Mouse (Mus musculus): Measurements from ENCODE around the gene Arid3c. TPM values are rescaled to one million over a fixed set of nuclear protein-coding genes. Genes with fewer than 3 reads are reported as not detected.

Arid3c gene
- polyA plus RNA-seq, 1 experiment from 2014 or later, result not detected

DNA sequence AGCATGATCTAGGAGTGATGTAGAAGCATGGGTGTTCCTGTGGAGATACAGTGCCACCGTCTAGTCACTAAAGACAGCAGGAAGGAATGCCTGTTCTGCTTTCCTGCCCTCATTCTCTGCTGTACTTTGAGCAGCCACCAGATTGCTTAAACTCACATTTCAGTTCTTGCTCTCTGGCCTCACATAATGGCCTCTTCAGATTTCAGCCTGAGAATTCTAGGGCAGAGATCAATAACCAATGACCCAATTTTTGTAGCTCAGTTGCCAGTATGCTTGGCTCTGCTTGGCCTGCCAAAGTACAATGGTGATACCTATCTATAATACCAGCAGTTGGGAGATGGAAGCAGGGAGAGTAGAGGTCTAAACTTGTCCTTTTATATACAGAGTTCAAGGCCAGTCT lies 14.1 kb upstream of the Arid3c start:
- ATAC-seq (ENCODE audit: insufficient number of reproducible peaks, insufficient read depth, low FRiP score, low read depth), result no peak
- Histone ChIP-seq H3K36me3 (ENCODE audit: control insufficient read depth, insufficient read depth, low read length) (no peaks in the 10 kb centered on the region), H3K9ac (ENCODE audit: low read length) (no peak overlapping the region), H3K27ac (replicated peaks in 1 of 2; ENCODE audit: control insufficient read depth in 1 of 2, insufficient read depth in 1 of 2, low read depth in 2 of 2, low read length in 2 of 2) (no peak overlapping the region), H3K4me2 (ENCODE audit: low read length) (no peak overlapping the region), H3K27me3 (ENCODE audit: control insufficient read depth, insufficient read depth, low read length) (no peaks in the 10 kb centered on the region), H3K4me3 (ENCODE audit: control insufficient read depth in 1 of 2, insufficient read depth in 1 of 2, low read depth in 1 of 2, low read length in 2 of 2) (no peak overlapping the region), H3K9me3 (ENCODE audit: control insufficient read depth, low read length) (peaks cover 7% of the 10 kb centered on the region; the same call in 1 of the 2 replicates), H3K4me1 (ENCODE audit: control insufficient read depth in 2 of 2, insufficient read depth in 2 of 2, low read length in 2 of 2) (peaks cover 3 to 6% of the 10 kb centered on the region in 2 experiments)
- 68% methylated on average over 1 of the region's 1 CpGs for WGBS

DNA sequence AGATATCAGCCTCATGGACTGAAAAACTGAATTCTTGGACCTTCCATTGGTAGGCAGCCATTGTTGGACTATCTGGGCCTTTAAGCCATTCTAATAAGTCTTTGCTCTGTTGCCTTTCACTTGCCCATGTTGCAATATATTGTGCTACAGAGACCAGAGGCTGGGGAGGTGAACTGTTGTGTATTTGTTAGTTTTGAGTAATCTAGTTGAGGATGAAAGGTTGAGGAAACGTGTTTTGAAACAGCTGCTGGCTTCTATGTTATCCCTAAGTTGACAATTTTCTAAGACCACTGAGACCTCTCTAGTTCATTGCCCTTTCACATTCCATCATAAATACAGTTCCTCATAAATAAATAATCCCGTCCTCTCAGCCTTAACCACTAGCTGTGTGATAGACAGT lies 13.2 kb upstream of the Arid3c start:
- Histone ChIP-seq H3K27me3 (ENCODE audit: control insufficient read depth, insufficient read depth, low read length) (no peaks in the 10 kb centered on the region), H3K9ac (ENCODE audit: low read length) (no peak overlapping the region), H3K4me2 (ENCODE audit: low read length) (no peak overlapping the region), H3K4me1 (ENCODE audit: control insufficient read depth in 2 of 2, insufficient read depth in 2 of 2, low read length in 2 of 2) (peaks cover 4 to 10% of the 10 kb centered on the region in 2 experiments), H3K27ac (replicated peaks in 1 of 2; ENCODE audit: control insufficient read depth in 1 of 2, insufficient read depth in 1 of 2, low read depth in 2 of 2, low read length in 2 of 2) (no peak overlapping the region), H3K4me3 (ENCODE audit: control insufficient read depth in 1 of 2, insufficient read depth in 1 of 2, low read depth in 1 of 2, low read length in 2 of 2) (no peak overlapping the region), H3K36me3 (ENCODE audit: control insufficient read depth, insufficient read depth, low read length) (peaks cover 3% of the 10 kb centered on the region), H3K9me3 (ENCODE audit: control insufficient read depth, low read length) (peaks cover 7% of the 10 kb centered on the region; the same call in 1 of the 2 replicates)
- ATAC-seq (ENCODE audit: insufficient number of reproducible peaks, insufficient read depth, low FRiP score, low read depth), result no peak
- 62% methylated on average over 2 of the region's 2 CpGs for WGBS

DNA sequence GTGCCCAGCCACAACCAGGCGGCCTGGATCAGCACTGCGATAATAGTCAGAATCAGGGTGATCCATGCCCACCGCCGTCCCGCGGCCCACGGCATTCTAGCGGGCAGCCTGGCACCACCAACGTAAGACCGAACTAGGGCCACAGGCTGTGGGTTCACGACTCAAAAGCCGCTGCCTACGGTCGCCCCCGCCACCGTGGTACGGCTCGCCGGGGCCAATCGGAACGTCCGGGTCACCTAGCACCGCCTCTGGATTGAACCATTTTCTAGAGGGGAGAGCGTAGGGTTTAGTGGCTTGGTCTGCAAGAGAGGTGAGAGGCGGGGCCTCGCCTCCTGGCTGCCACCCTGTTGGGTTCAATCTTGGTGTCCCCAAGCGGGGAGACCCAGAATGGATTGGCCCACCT lies 10.2 kb upstream of the Arid3c start:
- H3K9me3 ChIP-seq (ENCODE audit: control insufficient read depth, low read length), result peaks cover 4% of the 10 kb centered on the region; the same call in 1 of the 2 replicates
- peak; percentile 93 for ATAC-seq (ENCODE audit: insufficient number of reproducible peaks, insufficient read depth, low FRiP score, low read depth)
- H3K9ac ChIP-seq (ENCODE audit: low read length), result peak overlapping the region; percentile 87
- H3K27me3 ChIP-seq (ENCODE audit: control insufficient read depth, insufficient read depth, low read length), result no peaks in the 10 kb centered on the region
- WGBS, result under 1% methylated on average over 27 of the region's 27 CpGs
- peak overlapping the region; percentile 82 to 95 for H3K27ac ChIP-seq (replicated peaks in 1 of 2; ENCODE audit: control insufficient read depth in 1 of 2, insufficient read depth in 1 of 2, low read depth in 2 of 2, low read length in 2 of 2)
- peaks cover 4 to 10% of the 10 kb centered on the region in 2 experiments for H3K4me1 ChIP-seq (ENCODE audit: control insufficient read depth in 2 of 2, insufficient read depth in 2 of 2, low read length in 2 of 2)
- peak overlapping the region; percentile 98 for H3K4me2 ChIP-seq (ENCODE audit: low read length)
- peak overlapping the region; percentile 66 to 98 for H3K4me3 ChIP-seq (ENCODE audit: control insufficient read depth in 1 of 2, insufficient read depth in 1 of 2, low read depth in 1 of 2, low read length in 2 of 2)
- H3K36me3 ChIP-seq (ENCODE audit: control insufficient read depth, insufficient read depth, low read length), result peaks cover 14% of the 10 kb centered on the region

DNA sequence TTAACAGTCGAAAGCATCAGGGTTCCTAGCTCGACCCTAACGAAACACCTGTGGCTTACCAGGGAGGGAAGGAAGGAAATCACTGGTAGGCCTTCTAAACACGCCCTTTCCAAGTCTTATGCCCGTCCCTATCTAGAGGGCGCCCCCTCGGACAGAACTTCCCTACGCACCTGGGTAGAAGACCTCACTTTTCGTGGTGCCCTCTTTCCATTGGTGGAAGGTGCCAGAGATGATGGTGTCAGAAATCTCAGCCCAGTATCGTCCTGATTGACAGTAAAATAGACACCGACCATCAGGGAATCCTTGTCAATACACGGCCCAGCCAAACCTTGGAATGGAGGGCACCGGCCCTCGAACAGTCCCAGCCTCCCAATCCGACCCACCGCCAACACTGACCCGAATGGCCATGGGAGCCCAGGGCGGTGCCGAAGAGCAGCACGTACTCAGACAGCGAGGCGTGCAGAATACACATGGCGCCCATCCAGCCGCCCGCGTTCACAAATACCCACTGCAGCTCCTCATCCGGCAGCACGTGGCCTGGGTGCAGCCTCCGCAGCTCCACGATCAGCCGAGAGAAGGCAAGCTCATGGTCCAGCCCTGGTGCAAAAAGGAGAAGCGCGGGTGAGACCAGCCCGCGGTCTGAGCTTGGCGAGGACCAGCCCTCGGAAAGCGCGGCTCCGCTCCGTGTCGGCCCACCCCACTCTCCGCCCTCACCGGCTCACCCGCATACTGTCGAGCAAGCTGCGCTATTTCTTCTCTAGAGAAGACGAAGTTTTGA lies 9.6 kb upstream of the Arid3c start:
- Histone ChIP-seq H3K27ac (replicated peaks in 1 of 2; ENCODE audit: control insufficient read depth in 1 of 2, insufficient read depth in 1 of 2, low read depth in 2 of 2, low read length in 2 of 2) (peak overlapping the region; percentile 82 to 95), H3K4me1 (ENCODE audit: control insufficient read depth in 2 of 2, insufficient read depth in 2 of 2, low read length in 2 of 2) (peaks cover 4 to 10% of the 10 kb centered on the region in 2 experiments), H3K36me3 (ENCODE audit: control insufficient read depth, insufficient read depth, low read length) (peaks cover 14% of the 10 kb centered on the region), H3K4me3 (ENCODE audit: control insufficient read depth in 1 of 2, insufficient read depth in 1 of 2, low read depth in 1 of 2, low read length in 2 of 2) (peak overlapping the region; percentile 66 to 98), H3K27me3 (ENCODE audit: control insufficient read depth, insufficient read depth, low read length) (no peaks in the 10 kb centered on the region), H3K9ac (ENCODE audit: low read length) (peak overlapping the region; percentile 87), H3K4me2 (ENCODE audit: low read length) (peak overlapping the region; percentile 98), H3K9me3 (ENCODE audit: control insufficient read depth, low read length) (no peaks in the 10 kb centered on the region)
- peak; percentile 62 for ATAC-seq (ENCODE audit: insufficient number of reproducible peaks, insufficient read depth, low FRiP score, low read depth)
- 2% methylated on average over 48 of the region's 48 CpGs for WGBS

DNA sequence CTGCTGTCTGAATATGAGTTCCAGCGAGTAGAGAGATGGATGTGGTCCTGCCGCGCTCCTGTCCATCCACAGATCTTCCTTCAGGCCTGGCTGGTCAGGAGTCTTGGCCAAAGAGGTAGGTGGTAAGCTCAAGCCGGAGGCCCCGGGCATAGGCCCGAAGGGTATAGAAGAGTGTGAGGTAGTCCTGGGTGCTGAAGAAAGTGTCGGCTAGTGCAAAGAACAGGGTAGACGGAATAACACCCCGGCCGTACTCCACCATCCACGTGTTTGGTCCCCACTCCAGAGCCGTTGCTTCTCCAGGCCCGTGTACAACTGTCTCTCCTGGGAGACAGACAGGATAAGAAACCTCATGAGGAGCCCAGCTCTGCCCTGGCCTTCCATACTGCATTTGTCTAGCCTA lies 8.3 kb upstream of the Arid3c start:
- H3K36me3 ChIP-seq (ENCODE audit: control insufficient read depth, insufficient read depth, low read length), result peaks cover 14% of the 10 kb centered on the region
- ATAC-seq (ENCODE audit: insufficient number of reproducible peaks, insufficient read depth, low FRiP score, low read depth), result no peak
- H3K4me2 ChIP-seq (ENCODE audit: low read length), result no peak overlapping the region
- peaks cover 4 to 10% of the 10 kb centered on the region in 2 experiments for H3K4me1 ChIP-seq (ENCODE audit: control insufficient read depth in 2 of 2, insufficient read depth in 2 of 2, low read length in 2 of 2)
- WGBS, result 90% methylated on average over 13 of the region's 13 CpGs
- H3K27me3 ChIP-seq (ENCODE audit: control insufficient read depth, insufficient read depth, low read length), result no peaks in the 10 kb centered on the region
- H3K9ac ChIP-seq (ENCODE audit: low read length), result no peak overlapping the region
- no peak overlapping the region for H3K27ac ChIP-seq (replicated peaks in 1 of 2; ENCODE audit: control insufficient read depth in 1 of 2, insufficient read depth in 1 of 2, low read depth in 2 of 2, low read length in 2 of 2)
- no peaks in the 10 kb centered on the region; the same call in 1 of the 2 replicates for H3K9me3 ChIP-seq (ENCODE audit: control insufficient read depth, low read length)
- no peak overlapping the region for H3K4me3 ChIP-seq (ENCODE audit: control insufficient read depth in 1 of 2, insufficient read depth in 1 of 2, low read depth in 1 of 2, low read length in 2 of 2)

DNA sequence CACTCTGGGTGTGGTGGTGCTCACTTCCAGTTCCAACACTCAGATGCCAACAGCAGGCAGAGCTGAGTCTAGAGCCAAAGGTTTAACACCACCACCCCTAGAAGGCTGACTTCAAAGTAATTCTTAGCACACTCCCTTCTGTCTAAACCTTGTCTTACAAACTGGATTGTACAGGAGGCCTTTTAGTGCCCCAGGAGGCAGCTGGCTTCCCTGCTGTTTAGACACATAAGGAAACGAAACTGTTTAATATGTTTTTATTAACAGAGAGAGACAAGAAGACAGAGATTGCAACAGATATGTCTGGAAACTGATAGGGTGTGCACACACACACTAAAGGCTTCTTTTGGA lies 7.3 kb upstream of the Arid3c start:
- ATAC-seq (ENCODE audit: insufficient number of reproducible peaks, insufficient read depth, low FRiP score, low read depth), result no peak
- no peak overlapping the region for H3K27ac ChIP-seq (replicated peaks in 1 of 2; ENCODE audit: control insufficient read depth in 1 of 2, insufficient read depth in 1 of 2, low read depth in 2 of 2, low read length in 2 of 2)
- WGBS, result 74% methylated on average over 1 of the region's 1 CpGs

DNA sequence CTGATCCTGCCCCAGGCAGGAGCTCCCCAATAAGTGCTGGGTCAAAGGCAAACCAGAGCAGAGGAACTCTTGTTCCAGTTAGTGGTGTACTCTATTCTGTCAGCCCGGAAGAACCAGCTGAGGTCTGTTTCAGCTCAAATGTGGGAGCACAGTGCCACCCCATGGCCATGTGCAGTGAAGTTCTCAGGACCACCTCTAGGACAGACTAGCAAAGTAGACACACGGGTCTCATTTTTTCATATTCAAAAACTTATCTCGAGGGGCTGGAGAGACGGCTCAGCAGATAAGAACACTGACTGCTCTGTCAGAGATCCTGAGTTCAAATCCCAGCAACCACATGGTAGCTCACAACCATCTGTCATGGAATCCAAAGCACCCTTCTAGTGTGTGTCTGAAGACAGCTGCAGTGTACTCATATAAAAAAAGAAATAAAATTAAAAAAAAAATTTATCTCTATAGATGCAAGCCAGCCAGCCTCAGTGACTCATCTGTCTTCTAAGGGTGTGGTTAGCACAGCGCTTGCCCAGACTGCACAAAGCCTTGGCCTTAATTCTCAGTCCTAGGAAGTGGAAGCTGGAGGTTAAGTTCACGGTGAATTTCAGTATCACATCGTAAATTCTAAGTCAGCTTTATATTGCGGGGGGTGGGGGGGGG lies 6.8 kb upstream of the Arid3c start:
- Histone ChIP-seq H3K9ac (ENCODE audit: low read length) (no peak overlapping the region), H3K27me3 (ENCODE audit: control insufficient read depth, insufficient read depth, low read length) (peaks cover 13% of the 10 kb centered on the region), H3K36me3 (ENCODE audit: control insufficient read depth, insufficient read depth, low read length) (peaks cover 14% of the 10 kb centered on the region), H3K4me3 (ENCODE audit: control insufficient read depth in 1 of 2, insufficient read depth in 1 of 2, low read depth in 1 of 2, low read length in 2 of 2) (no peak overlapping the region), H3K4me2 (ENCODE audit: low read length) (no peak overlapping the region), H3K27ac (replicated peaks in 1 of 2; ENCODE audit: control insufficient read depth in 1 of 2, insufficient read depth in 1 of 2, low read depth in 2 of 2, low read length in 2 of 2) (no peak overlapping the region), H3K4me1 (ENCODE audit: control insufficient read depth in 2 of 2, insufficient read depth in 2 of 2, low read length in 2 of 2) (peaks cover 4 to 10% of the 10 kb centered on the region in 2 experiments), H3K9me3 (ENCODE audit: control insufficient read depth, low read length) (no peaks in the 10 kb centered on the region; the same call in 1 of the 2 replicates)
- no peak for ATAC-seq (ENCODE audit: insufficient number of reproducible peaks, insufficient read depth, low FRiP score, low read depth)
- 44% methylated on average over 8 of the region's 8 CpGs for WGBS

More for the DNA sequence above, 7.3 kb upstream of the Arid3c start:
- Histone ChIP-seq H3K9me3 (ENCODE audit: control insufficient read depth, low read length) (no peaks in the 10 kb centered on the region; the same call in 1 of the 2 replicates), H3K4me2 (ENCODE audit: low read length) (no peak overlapping the region), H3K27me3 (ENCODE audit: control insufficient read depth, insufficient read depth, low read length) (peaks cover 8% of the 10 kb centered on the region; the same call in 1 of the 2 replicates), H3K4me3 (ENCODE audit: control insufficient read depth in 1 of 2, insufficient read depth in 1 of 2, low read depth in 1 of 2, low read length in 2 of 2) (no peak overlapping the region), H3K36me3 (ENCODE audit: control insufficient read depth, insufficient read depth, low read length) (peaks cover 14% of the 10 kb centered on the region), H3K9ac (ENCODE audit: low read length) (no peak overlapping the region), H3K4me1 (ENCODE audit: control insufficient read depth in 2 of 2, insufficient read depth in 2 of 2, low read length in 2 of 2) (peaks cover 4 to 10% of the 10 kb centered on the region in 2 experiments)

Data from heart, embryonic 14.5 days (tissue).